Mouse (Mus musculus): ENCODE data around the gene Slain1.

The Slain1 gene

DNA sequence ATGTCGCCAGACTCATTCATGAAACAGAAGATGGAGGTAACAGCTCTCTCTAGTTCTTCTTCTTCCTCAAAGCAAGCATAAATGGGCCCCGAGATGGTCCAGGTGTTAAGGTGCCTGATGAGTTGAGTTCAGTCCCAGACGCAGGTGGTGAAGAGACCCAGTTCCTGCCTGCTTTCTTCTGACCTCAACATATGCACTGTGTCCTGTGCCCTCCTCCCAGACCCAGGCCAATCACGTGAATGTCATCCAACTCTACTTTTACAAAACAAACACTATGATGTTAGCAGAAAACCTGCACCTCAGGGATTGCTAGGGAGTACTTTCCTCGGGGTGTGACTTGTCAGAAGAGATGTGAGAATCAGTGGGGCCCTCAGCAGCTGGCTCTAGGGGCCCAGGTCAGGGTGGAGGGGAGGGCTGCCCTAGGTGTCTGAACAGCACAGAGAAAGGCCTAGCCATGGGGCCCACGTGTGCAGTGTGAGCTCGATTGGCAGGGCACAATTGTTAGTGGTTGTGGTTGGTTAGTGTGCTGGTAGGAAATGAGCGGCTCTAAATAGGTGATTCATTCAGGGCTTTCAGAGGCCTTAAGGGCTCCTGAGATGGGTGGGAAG, 16.4 kb downstream of the Slain1 start:
- DNase-seq (ENCODE audit: low spot score): no peak

DNA sequence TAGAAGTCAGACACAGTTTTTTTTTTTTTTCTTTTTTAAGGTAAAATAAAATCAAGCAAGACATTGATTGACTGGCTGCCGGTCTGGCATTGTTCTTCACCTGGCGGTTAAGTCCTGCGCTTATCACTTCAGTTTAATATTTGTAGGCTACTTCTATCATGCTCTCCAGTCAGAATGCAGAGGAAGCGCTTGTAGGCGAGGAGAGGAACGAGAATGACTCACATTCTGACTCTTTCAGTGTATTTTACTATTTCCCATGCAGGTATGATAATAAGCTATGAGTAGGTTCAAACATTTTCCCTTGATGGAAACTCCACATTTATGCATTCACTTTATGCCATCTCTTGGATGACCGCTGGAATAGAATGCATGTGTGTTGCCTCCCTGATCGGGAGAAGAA, 17.0 kb downstream of the Slain1 start:
- DNase-seq (ENCODE audit: low spot score): no peak

GRCm38 (mm10) chr14:103679395-103680217, 29.6 kb downstream of the Slain1 start:
- DNase-seq (ENCODE audit: low spot score): no peak

DNA sequence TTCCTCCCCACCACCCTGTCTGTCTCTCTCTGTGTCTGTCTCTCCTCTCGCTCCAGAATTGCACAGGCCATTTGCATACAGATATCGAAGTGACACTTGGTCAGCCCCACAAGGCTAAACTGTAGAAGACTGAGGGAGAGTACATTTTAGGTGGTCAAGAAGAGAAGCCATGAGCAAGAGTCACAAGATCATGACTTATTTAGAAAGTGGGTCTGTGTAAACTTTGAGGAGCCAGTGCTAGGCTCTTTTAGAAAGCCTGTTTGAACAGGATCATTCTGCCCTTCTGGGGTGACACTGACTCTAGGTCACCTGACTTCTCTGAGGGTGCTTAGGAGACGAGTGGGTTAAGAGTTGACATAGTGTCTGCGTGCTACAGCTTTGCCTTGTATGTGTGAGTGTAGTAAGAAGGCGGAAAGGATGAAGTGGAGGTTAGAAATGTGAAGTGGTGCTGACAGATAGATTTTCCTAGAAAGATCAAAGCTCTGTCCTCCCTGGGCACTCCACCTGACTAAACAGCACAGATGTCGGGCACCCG, 30.3 kb downstream of the Slain1 start:
- DNase-seq (ENCODE audit: low spot score): no peak

DNA sequence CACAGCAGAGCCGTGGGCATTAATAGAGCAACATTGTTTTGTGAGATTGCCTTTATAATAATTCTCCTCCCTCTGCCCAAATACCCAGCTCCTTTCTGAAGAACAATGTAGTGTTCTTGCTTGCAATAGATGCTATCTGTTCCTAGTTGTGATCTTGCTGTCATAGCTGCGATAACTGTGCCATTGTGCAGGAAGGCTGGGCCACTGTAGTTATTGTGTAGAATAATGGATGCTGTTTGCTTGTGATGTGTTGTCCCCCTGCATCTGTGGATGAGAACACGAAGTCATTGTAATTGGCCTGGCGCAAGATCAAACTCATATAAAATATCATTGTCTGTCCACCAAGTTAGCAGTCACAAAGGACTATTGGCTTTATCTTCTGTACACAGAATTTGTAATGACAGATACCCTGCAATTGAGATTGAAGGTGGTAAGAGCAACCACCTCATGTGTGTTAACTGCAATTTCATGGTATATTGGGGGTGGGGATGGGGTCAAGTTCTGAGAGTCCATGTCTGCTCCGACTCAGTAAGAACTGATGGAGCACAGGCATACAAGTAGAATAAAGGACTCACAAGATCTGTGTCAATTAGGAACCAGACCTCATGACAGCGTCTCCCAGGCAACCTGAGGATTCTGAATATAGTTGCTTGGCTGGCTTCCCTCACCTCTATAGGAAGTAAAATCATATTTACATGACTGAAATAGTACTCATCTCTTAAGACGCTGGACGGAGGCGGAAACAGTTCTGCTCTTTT, 32.8 kb downstream of the Slain1 start:
- no peak for DNase-seq (ENCODE audit: low spot score)

- DNase-seq (ENCODE audit: low spot score): no peak
Measured at GRCm38 (mm10) chr14:103686994-103687393, 37.0 kb downstream of the Slain1 start.

DNA sequence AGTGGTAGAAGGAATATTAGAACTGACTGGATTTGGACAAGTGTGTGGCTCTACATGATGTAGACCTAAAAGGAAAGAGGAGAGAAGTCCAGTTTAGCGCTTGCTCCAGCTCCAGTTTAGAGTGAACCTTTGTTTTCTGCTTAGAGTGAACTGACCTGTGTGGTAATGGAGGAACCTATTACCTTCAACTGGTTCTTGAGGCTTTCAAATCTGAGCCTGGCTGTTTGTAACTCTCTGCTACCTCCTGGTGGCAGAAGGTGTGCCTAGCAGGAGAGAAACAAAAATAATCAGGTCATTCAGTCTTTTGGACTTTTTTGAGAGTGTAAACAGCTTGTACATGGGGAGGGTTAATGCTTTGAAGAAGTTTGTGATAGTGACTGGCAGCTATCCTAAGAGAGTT, 44.3 kb downstream of the Slain1 start:
- DNase-seq (ENCODE audit: low spot score): peak; percentile 17

DNA sequence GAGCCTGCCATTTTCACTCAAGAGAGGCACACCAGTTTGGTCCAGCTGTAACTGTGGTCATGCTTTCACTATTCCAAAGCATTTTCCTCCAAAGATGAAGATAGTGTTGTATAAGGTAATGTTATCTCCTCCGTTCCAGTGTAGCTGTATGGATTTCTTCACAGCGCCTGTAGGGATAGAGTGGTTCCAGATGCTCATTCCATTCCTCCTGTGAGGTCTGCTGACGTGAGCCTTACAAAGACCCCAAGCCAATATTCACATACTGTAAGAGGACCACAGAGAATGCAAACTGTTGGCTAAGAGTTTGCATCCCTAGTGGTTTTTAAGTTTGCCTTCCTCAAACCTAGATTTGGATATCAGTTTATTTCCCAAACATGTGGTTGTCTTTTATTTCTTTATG, 45.6 kb downstream of the Slain1 start:
- no peak for DNase-seq (ENCODE audit: low spot score)

- no peak for DNase-seq (ENCODE audit: low spot score)
Measured at GRCm38 (mm10) chr14:103697101-103697500, 47.1 kb downstream of the Slain1 start.

GRCm38 (mm10) chr14:103699308-103699707, 49.3 kb downstream of the Slain1 start:
- DNase-seq (ENCODE audit: low spot score): no peak

DNA sequence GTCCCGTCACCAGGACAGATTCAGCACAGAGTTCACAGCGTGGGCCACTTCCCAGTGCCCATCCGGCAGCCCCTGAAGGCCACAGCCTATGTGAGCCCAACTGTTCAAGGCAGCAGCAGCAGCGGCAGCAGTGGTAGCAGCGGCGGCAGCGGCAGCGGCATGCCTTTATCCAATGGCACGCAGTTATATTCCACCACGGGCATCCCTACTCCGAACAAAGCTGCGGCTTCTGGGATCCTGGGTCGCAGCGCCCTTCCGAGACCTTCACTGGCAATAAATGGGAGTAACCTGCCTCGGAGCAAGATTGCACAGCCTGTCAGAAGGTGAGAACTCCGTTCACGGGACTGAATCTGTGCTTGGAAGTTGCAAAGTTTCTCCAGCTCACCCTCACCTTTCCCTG, 52.5 kb downstream of the Slain1 start:
- DNase-seq (ENCODE audit: low spot score): no peak

GRCm38 (mm10) chr14:103704771-103705170, 54.7 kb downstream of the Slain1 start:
- no peak for DNase-seq (ENCODE audit: low spot score)

- DNase-seq (ENCODE audit: low spot score): no peak
Measured at GRCm38 (mm10) chr14:103706347-103706746, 56.3 kb downstream of the Slain1 start.

- DNase-seq (ENCODE audit: low spot score): no peak
Measured at GRCm38 (mm10) chr14:103708601-103709000, 58.6 kb downstream of the Slain1 start.

DNA sequence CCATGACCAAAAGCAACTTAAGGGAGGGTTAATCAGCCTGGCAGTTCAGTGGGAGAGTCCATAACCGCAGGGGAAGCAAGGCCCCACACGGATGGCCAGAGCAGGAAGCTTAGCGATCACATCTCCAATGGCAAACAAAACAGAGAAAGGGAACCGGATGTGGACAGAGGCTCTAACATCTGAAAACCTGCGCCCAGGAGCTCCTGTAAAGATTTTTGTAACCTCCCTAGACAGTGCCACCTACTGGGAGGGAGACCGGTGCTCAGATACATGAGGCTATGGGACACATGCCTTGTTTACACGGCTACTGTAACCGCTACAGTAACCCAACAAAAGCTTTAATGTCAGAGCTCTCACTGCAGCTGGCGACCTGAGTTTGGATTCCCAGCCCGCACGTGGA, 59.2 kb downstream of the Slain1 start:
- DNase-seq (ENCODE audit: low spot score): no peak

- DNase-seq (ENCODE audit: low spot score): no peak
Measured at GRCm38 (mm10) chr14:103712986-103713385, 63.0 kb downstream of the Slain1 start.

DNA sequence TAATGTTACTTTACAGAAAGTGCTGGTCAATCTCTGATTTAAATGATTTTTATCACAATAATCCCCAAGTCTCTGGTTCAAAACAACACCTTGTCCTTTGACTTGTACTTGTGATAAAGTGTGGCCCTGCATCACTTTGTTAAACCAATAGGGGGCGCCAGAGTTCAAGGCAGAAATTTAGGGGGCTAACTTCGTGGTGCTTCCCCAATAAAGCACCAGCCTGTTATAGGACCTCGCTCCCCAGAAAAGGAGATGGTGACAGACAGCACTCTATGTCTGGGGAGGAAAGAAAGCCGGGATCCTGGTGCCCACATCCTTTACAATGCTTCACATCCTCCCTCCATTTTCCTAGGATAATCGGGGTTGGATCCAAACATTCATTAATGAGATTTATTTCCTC, 67.5 kb downstream of the Slain1 start:
- no peak for DNase-seq (ENCODE audit: low spot score)

DNA sequence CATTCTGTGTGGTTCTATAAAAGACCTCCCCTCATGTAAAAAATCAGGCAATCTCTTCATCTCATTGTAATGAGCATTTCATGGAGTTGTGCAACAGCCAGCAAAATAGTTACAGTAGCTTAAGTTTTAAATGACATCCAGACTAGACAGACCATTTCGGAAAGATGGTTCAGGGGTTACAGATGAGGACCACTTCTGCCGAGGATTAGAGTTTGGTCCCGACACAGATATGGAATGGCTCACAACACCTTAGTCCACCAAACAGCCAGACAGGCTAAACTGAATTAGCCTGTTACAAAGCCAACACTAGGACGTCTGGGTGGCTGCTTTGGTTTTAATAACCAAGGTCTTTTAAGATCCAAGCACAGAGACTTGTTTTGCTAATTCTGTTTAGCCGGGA, 68.0 kb downstream of the Slain1 start:
- no peak for DNase-seq (ENCODE audit: low spot score)

DNA sequence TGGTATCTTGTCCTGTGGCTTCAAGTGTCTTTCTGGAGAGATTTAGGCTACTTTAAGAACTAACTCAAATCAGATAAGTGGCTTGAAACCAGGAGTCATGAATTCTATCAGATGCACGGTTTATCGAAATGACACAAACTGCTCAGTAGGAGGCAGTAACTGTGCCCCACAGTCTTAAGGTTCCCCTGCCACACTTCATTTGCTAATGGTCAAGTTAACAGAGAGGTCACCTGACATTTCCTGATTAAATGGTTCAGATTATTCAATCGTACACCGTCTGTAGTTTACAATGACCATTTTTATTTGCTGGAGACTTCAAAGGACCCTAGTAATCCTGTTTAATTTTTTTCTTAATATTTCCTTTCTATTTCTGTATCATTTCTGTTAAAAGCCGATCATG, 68.4 kb downstream of the Slain1 start:
- DNase-seq (ENCODE audit: low spot score): no peak

DNA sequence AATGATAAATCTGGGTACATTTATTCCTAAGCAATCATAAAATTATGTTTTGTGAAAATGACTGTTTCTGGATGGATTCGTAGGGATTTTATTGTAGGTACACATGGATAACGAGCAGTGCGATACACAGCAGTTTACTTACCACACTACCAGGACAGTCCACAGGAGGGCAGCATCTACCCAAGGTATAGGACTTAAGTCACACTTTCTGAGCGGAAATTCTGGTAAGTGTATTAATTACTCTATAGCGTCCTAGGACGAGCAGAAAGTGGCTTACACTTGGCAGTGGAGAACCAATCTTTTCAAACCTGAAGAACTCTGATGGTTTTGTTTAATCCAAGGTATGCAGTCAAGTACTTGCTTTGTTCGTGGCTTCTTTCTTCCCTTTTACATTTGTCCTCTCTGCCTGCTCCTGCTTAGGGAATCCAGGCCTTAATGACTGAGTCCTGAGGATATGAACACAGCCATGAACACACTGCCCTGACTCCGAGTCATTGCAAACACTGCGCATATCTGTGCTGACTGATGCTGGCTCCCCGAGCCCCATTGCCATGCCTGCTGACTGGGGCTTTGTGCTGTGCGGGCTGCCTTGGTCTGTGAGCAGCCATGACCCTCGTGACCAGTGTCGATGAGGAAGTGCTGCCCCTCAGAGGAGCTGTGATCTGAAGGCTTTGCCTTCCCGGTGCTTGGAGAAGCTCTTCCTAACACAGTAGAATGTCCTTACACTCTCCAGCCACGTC, 69.0 kb downstream of the Slain1 start:
- DNase-seq (ENCODE audit: low spot score): peak; percentile 44

DNA sequence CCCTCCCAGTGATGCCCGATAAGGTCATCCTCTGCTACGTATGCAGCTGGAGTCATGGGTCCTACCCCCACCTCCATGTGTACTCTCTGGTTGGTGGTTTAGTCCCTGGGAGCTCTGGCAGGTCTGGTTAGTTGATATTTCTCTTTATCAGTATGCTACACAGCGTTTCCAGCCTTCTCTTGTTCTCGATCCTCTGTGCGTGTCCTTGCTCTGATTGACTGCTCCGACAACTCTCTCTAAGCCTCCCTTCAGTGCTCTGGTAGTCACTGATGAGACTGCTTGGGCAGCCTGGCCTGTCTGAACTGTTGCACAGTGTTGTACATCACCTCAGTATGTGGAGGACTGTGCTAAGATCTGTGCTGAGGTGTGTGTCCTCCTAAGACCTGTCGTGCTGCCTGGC, 70.1 kb downstream of the Slain1 start:
- no peak for DNase-seq (ENCODE audit: low spot score)

All from spleen, adult 12 weeks (tissue).